Mouse (Mus musculus) spleen, adult 2 months (tissue): ENCODE measurements around the gene Pnliprp1.

Experiments
- CTCF ChIP-seq: fragments of 200-500 bp; IDR thresholded peaks from 2 replicates; pipeline ENCODE4 v1.5.1; 2011; ENCODE audit warnings: mild to moderate bottlenecking, inconsistent platforms; ENCODE audit not compliant: insufficient read depth, insufficient read length, insufficient replicate concordance; ENCODE audit errors: extremely low read depth
- POLR2A ChIP-seq: fragments of 200-500 bp; IDR thresholded peaks from 2 replicates; pipeline ENCODE4 v1.6.1; 2011; ENCODE audit warnings: low read depth, low read length, inconsistent platforms

- TF ChIP-seq CTCF (no peak), POLR2A (no peak)
Measured at GRCm38 (mm10) chr19:58726551-58726950, 2.1 kb upstream of the Pnliprp1 start.
